In the genomic region with DNA sequence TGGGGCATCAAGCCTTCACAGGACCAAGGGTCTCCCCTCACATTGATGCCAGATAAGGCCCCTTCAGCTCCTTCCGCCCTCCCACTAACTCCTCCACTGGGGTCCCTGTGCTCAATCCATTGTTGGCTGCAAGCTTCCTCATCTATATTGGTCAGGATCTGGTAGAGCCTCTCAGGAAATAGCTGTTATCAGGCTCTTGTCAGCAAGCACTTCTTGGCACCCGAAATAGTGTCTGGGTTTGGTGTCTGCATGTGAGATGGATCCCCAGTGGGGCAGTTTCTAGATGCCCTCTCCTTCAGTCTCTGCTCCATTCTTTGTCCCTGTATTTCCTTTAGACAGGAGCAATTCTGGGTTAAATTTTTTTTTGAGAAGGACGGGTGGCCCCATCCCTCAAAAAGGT, we compare ENCODE assay signal across 24 mouse cellular contexts.
DNase-seq lines count a peak whose midpoint lies in the region; ATAC-seq and TF ChIP-seq lines count a peak whose summit lies in the region.
"Had no signal": no experiment of that assay in that cellular context is flagged by ENCODE, and none has a peak within 500 bp of the region (broad histone marks: within the 10 kb centered on the region; RNA-seq: fewer than 3 reads in every experiment).

No protein-coding gene starts in this region.

- TF ChIP-seq EP300 in MEL (IDR thresholded peaks at IDR 0.05; ENCODE audit: low read depth in 1 of 2, low read length in 2 of 2), result peak; percentile 67 to 72

- TF ChIP-seq CTCF in MEL (IDR thresholded peaks at IDR 0.05 in 2 of 3, conservative IDR thresholded peaks at IDR 0.05 in 1 of 3; ENCODE audit: control insufficient read depth in 1 of 3, insufficient read depth in 1 of 3, low read depth in 2 of 3, low read length in 3 of 3, poor library complexity in 1 of 3, severe bottlenecking in 1 of 3), result no peak

- no peak overlapping the region for H3K9ac ChIP-seq in heart, embryonic 12.5 days
- H3K9ac ChIP-seq in MEL (ENCODE audit: control insufficient read depth, low read depth, low read length, poor library complexity, severe bottlenecking), result no peak overlapping the region
- H3K9ac ChIP-seq: embryonic facial prominence, embryonic 13.5 days; embryonic facial prominence, embryonic 15.5 days; forebrain, embryonic 12.5 days had no signal

- TF ChIP-seq POLR2A in MEL (IDR thresholded peaks at IDR 0.05; ENCODE audit: control insufficient read depth in 1 of 2, insufficient read depth in 1 of 2, low read depth in 1 of 2, low read length in 2 of 2, poor library complexity in 1 of 2), result no peak

- peak; percentile 25; the same call in 1 of the 2 replicates for ATAC-seq in heart, embryonic 12.5 days (ENCODE audit: insufficient number of reproducible peaks, low FRiP score)
- ATAC-seq: forebrain, embryonic 14.5 days; forebrain, embryonic 16.5 days had no signal

- no peaks in the 10 kb centered on the region for H3K9me3 ChIP-seq in heart, embryonic 10.5 days
- no peaks in the 10 kb centered on the region for H3K9me3 ChIP-seq in heart, embryonic 12.5 days (replicated peaks)
- no peaks in the 10 kb centered on the region for H3K9me3 ChIP-seq in MEL (replicated peaks; ENCODE audit: insufficient read depth, low read length)
- H3K9me3 ChIP-seq: embryonic facial prominence, embryonic 13.5 days; embryonic facial prominence, embryonic 15.5 days; forebrain, embryonic 10.5 days; forebrain, embryonic 12.5 days had no signal

- no peak overlapping the region for H3K4me2 ChIP-seq in heart, embryonic 12.5 days
- H3K4me2 ChIP-seq: embryonic facial prominence, embryonic 13.5 days; embryonic facial prominence, embryonic 15.5 days; forebrain, embryonic 12.5 days had no signal

- H3K27me3 ChIP-seq in heart, embryonic 10.5 days (ENCODE audit: insufficient read depth, poor library complexity, severe bottlenecking), result no peaks in the 10 kb centered on the region
- no peaks in the 10 kb centered on the region for H3K27me3 ChIP-seq in heart, embryonic 12.5 days (replicated peaks)
- no peaks in the 10 kb centered on the region for H3K27me3 ChIP-seq in MEL (ENCODE audit: control insufficient read depth in 1 of 2, insufficient read depth in 2 of 2, low read length in 2 of 2)
- H3K27me3 ChIP-seq: embryonic facial prominence, embryonic 13.5 days; embryonic facial prominence, embryonic 15.5 days; forebrain, embryonic 12.5 days had no signal

- WGBS in heart, embryonic 10.5 days, result 28% methylated on average over 3 of the region's 3 CpGs
- 33% methylated on average over 3 of the region's 3 CpGs for WGBS in heart, embryonic 12.5 days

- no peak for TF ChIP-seq RAD21 in MEL (IDR thresholded peaks at IDR 0.05; ENCODE audit: low read depth, low read length)

- H3K4me1 ChIP-seq in heart, embryonic 10.5 days, result peaks cover 7% of the 10 kb centered on the region
- 0 out of 2 replicates have a peak, but pooled peaks cover 4% of the 10 kb centered on the region for H3K4me1 ChIP-seq in heart, embryonic 12.5 days (replicated peaks)
- peaks cover 0 to 8% of the 10 kb centered on the region in 2 experiments; a peak in 1 of 4 replicates for H3K4me1 ChIP-seq in MEL (ENCODE audit: control insufficient read depth in 1 of 2, insufficient read depth in 2 of 2, low read length in 2 of 2)
- H3K4me1 ChIP-seq: embryonic facial prominence, embryonic 13.5 days; embryonic facial prominence, embryonic 15.5 days; forebrain, embryonic 10.5 days; forebrain, embryonic 12.5 days had no signal

- no peaks in the 10 kb centered on the region for H3K36me3 ChIP-seq in heart, embryonic 10.5 days
- no peaks in the 10 kb centered on the region for H3K36me3 ChIP-seq in heart, embryonic 12.5 days
- no peaks in the 10 kb centered on the region; a peak in 2 of 4 replicates for H3K36me3 ChIP-seq in MEL (ENCODE audit: control insufficient read depth in 1 of 2, insufficient read depth in 2 of 2, low read length in 2 of 2)
- H3K36me3 ChIP-seq: embryonic facial prominence, embryonic 13.5 days; embryonic facial prominence, embryonic 15.5 days; forebrain, embryonic 10.5 days; forebrain, embryonic 12.5 days had no signal

- intact Hi-C loops in heart, postnatal 25 days (cut with DNase I), result no loop called here

- H3K79me2 ChIP-seq in MEL (ENCODE audit: control insufficient read depth, insufficient read depth, low read length, poor library complexity), result no peaks in the 10 kb centered on the region

- peak; percentile 74 for DNase-seq in heart, embryonic 10.5 days (ENCODE audit: low spot score)
- no peak for DNase-seq in heart, adult 9 months (ENCODE audit: low spot score in 2 of 2)
- no peak for DNase-seq in heart, postnatal 25 days (ENCODE audit: low spot score)
- DNase-seq in MEL (ENCODE audit: low read depth, low spot score) (peak; percentile 69), MEL-GATA-1-ER (ENCODE audit: extremely low read depth, low read depth) (peak; percentile 21)
- DNase-seq in left cerebral cortex, adult 9 months (ENCODE audit: low spot score in 2 of 2), result no peak
- DNase-seq: adrenal gland, adult 2 months; adrenal gland, postnatal 10 days; adrenal gland, postnatal 25 days; cerebellum, adult 11 months; cerebellum, adult 18-20 months; cerebellum, adult 8-10 months; cerebellum, adult 9-11 months; cerebellum, postnatal 14 days; cerebellum, postnatal 36 days; embryo, embryonic 11 days had no signal

- H3K4me3 ChIP-seq in heart, embryonic 10.5 days, result no peak overlapping the region
- H3K4me3 ChIP-seq in heart, embryonic 12.5 days, result no peak overlapping the region
- no peak overlapping the region for H3K4me3 ChIP-seq in MEL (ENCODE audit: control insufficient read depth in 1 of 2, insufficient read depth in 1 of 2, low read depth in 2 of 2, low read length in 2 of 2)
- H3K4me3 ChIP-seq: embryonic facial prominence, embryonic 13.5 days; embryonic facial prominence, embryonic 15.5 days; erythroblast, embryonic 14.5 days; forebrain, embryonic 10.5 days; forebrain, embryonic 12.5 days had no signal

- H3K27ac ChIP-seq in heart, embryonic 10.5 days, result no peak overlapping the region
- H3K27ac ChIP-seq in heart, embryonic 12.5 days (ENCODE audit: poor library complexity, severe bottlenecking), result no peak overlapping the region
- H3K27ac ChIP-seq in MEL (ENCODE audit: control insufficient read depth, low read depth, low read length), result no peak overlapping the region
- H3K27ac ChIP-seq: embryonic facial prominence, embryonic 13.5 days; embryonic facial prominence, embryonic 15.5 days; forebrain, embryonic 10.5 days; forebrain, embryonic 12.5 days had no signal

TF ChIP-seq in MEL, 35 proteins besides CTCF, POLR2A, EP300 and RAD21:
- TF ChIP-seq TAL1 (IDR thresholded peaks at IDR 0.05; ENCODE audit: low read length), result peak; percentile 11; the same call in 1 of the 2 replicates
- peak; percentile 64 for TF ChIP-seq GATA1 (IDR thresholded peaks at IDR 0.05; ENCODE audit: low read depth, low read length)
- no peak for TF ChIP-seq ETS1 (IDR thresholded peaks at IDR 0.05; ENCODE audit: low read depth, low read length)
- TF ChIP-seq POLR2AphosphoS5 (IDR thresholded peaks at IDR 0.05; ENCODE audit: borderline replicate concordance, low read depth, low read length), result no peak
- TF ChIP-seq TCF12 (IDR thresholded peaks at IDR 0.05; ENCODE audit: low read depth, low read length), result peak; percentile 50; the same call in 1 of the 2 replicates

Comparison
In these comparisons a context has a peak if more than half of its experiments do, and no peak if none do; other contexts are left out.
1. DNase-seq: peak in heart, embryonic 10.5 days (single experiment), MEL (single experiment) and MEL-GATA-1-ER (single experiment); none in heart, adult 9 months (0 of 2), heart, postnatal 25 days (single experiment) and left cerebral cortex, adult 9 months (0 of 2).